Mouse (Mus musculus): ENCODE measurements around the gene Ndufs1.

DNA sequence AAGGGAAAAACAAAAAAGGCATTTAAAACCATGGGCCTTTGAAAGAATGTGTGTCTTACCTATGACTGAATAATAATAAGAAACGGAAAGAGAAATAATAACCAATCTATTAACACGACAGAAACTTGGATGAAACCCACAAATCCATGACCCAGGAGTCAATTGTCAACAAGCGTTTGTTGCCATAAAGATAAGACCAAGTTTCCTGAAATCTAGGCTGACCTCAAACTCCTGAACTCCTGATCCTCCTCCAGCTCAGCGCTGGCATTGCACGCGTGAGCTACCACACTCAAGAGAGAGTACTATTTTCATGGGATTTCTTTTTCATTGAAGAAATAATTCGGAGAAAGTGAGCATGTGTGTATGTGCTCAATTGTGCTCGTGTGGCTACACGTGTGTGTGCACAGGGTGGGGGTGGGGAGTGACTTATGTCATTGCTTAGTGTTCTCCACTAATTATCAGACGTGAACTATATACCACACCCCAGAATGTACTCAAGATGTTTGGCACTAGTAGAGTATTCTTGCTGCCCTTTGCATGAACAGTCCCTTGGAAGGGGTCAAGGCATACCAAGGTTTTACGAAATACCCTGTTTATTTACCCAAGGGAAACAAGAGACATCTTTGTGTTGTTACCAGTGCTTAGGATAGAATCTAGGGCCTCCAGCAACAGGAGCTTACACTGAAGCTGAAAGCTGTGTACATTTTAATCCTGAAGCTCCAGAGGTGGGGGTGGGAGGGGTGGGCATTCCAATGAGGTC, 15.9 kb upstream of the Ndufs1 start:
- TF ChIP-seq CTCF (IDR thresholded peaks at IDR 0.05; ENCODE audit: borderline replicate concordance, control insufficient read depth, extremely low read depth, insufficient read depth, low read length, poor library complexity) = no peak
- no peak for TF ChIP-seq POLR2A (IDR thresholded peaks at IDR 0.05; ENCODE audit: control insufficient read depth, extremely low read depth, insufficient read depth, low read length, poor library complexity)

Measured in thymus, adult 2 months (tissue).